Mouse (Mus musculus): ENCODE data around the gene Ltbp3.

Ltbp3 gene

GRCm38 (mm10) chr19:5791329-5791728 lies 50.6 kb downstream of the Ltbp3 start:
- DNase-seq (ENCODE audit: inconsistent ontology term) = no peak

- DNase-seq (ENCODE audit: inconsistent ontology term) = peak; percentile 83
These were observed 52.4 kb downstream of the Ltbp3 start for GRCm38 (mm10) chr19:5793116-5793515.

GRCm38 (mm10) chr19:5793917-5794770 lies 53.4 kb downstream of the Ltbp3 start:
- peak; percentile 90 for DNase-seq (ENCODE audit: inconsistent ontology term)

GRCm38 (mm10) chr19:5794771-5795576 lies 54.3 kb downstream of the Ltbp3 start:
- DNase-seq (ENCODE audit: inconsistent ontology term) = peak; percentile 78

DNA sequence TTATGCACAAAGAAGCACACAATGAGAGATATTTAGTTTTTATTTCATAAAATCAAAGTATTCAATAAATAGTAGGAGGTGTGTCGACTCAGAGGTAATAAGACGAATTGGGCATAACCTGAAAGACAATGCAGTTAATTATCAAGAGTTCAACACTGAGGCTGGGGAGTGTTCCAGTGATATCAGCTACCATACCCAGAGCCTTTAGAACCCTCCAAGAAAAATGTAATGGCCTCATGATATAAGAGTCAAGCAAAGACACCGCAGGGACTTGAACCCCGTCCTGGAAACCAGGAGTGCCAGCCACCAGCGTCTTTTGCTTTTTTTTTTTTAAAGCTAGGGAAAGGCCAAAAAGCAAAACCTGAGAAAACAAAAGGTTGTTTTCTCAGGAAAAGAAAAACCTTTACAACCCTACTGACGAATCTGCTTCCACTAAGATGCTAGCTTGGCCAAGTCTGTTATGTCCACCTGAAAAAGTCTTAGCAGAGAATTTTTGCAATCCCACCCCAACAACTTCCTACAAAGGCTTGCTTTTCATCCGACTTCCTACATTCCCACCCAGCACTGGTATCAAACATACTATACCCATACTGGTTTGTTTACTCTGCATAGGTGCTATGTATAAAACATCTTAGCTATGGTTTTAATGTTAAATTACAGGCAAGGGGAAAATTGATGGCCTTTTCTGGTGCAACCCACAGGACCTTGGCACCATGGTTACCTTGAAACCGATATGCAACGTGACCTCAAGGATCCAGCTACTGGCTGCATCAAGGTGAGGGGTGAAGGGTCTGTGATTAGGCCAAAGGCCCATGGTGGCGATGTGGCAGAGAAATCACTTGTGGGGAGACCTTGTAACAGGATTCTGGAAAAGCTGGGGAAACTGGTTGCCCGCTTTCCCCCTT lies 55.2 kb downstream of the Ltbp3 start:
- DNase-seq (ENCODE audit: inconsistent ontology term) = no peak

- no peak for DNase-seq (ENCODE audit: inconsistent ontology term)
These were observed 55.9 kb downstream of the Ltbp3 start for GRCm38 (mm10) chr19:5796573-5797111.

- DNase-seq (ENCODE audit: inconsistent ontology term) = peak; percentile 61
These were observed 56.8 kb downstream of the Ltbp3 start for GRCm38 (mm10) chr19:5797381-5798111.

DNA sequence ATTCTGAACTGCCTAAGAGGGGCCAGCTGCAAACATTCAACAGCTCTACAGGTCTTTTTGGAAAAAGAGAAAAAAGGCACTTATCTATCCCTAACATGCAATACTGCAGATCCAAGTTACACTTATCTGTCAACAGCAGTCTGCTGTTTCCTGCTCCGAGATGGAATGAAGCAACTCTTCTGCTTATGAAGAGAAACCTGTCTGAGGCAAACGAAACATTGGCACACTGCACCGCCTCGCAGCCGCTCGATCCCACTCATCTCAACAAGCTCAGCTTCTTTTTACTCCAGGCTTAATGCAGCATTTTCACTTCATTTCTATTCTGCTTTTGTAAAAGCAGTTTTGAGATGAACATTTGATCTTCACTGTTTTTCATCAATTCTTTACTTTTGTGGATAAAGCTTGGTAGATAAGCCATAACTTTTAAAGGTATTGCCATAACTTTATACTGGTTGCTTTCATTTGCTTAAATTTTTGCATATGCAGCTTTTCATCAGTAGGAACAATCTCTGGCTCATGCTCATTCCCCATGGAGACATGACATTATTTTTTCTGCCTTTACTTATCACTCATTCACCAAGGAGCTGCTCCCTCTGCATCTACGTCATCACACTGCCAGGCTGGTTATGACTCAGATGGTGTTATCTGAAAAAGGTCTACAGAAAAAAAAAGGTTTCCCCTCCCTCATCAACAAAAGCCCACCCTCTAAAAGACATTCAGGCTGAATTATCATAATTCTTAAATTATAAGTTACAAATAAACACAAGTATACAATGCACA lies 58.2 kb downstream of the Ltbp3 start:
- DNase-seq (ENCODE audit: inconsistent ontology term) = peak; percentile 48

DNA sequence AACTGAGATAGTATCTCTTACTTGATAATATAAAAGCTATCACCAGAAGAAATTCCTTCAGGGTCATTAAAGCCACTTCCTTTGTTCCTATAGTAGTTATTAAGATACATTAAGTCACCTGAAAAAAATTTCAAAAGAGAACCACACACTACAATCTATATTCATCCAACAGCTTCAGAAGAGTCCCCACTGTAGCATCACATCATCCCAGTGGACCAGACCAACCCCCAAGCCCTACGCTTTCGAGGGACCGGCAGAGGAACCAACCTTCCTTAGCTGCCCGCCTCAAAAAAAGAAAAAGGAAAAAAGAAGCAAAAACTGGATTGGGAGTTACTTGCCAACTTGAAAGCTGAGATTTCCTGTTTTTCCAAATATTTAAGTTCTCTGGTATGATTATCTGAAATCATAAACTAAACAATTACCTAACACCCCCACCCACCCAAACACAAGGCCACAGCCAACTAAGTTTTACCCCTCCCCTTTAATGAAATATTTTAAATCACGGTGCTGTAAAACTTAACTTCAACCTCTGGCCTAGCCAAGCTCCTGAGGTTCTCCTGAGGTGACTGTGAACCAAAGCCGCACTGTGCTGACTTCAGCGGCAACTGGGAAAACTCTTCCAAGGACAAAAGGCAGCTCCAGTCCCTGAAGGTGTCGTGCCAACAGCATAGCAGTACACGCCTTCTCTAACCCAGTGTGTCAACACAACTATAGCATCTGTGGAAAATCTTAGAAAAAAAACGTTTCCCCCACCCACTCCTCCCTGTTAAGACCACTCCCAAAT lies 59.1 kb downstream of the Ltbp3 start:
- peak; percentile 45 for DNase-seq (ENCODE audit: inconsistent ontology term)

DNA sequence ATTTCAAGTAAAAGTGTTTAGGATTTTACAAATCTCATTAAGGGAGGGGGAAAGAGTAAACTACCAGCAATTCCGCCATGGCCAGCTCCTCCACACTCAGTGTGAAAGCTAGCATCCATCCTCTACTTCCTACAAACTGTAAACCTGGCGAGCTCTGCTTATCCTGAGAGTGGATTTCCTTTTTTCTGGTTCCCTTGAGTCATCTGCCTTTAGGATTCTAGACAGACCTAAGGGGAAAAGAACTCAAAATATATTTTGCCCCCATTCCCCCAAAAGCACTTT lies 59.6 kb downstream of the Ltbp3 start:
- peak; percentile 49 for DNase-seq (ENCODE audit: inconsistent ontology term)

GRCm38 (mm10) chr19:5800632-5801431 lies 60.1 kb downstream of the Ltbp3 start:
- peak; percentile 51 for DNase-seq (ENCODE audit: inconsistent ontology term)

DNA sequence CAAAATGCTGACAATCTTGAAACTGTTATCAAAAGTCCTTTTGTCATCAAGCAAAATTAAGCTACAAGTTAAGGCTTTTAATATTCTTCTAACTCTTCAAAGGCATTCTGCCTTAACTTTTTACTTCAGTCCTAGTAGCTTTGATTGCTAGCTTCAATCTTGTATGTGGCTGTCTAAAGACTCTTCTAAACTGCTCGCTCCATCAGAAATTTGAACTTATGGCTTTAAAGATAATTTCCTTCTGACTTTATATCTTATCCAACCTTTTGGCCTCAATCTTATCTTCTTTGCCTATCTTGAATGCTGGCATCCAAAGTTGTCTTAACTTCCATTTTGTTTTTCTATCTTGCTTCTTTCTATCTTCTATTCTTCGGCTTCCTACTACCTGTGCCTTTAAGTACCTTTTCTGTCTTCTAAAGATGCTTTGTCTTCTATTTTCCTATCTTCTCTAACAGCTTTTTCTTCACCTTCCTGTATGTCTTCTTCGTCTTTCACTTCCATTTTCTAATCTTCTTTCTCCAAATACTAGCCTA lies 60.8 kb downstream of the Ltbp3 start:
- peak; percentile 61 for DNase-seq (ENCODE audit: inconsistent ontology term)

DNA sequence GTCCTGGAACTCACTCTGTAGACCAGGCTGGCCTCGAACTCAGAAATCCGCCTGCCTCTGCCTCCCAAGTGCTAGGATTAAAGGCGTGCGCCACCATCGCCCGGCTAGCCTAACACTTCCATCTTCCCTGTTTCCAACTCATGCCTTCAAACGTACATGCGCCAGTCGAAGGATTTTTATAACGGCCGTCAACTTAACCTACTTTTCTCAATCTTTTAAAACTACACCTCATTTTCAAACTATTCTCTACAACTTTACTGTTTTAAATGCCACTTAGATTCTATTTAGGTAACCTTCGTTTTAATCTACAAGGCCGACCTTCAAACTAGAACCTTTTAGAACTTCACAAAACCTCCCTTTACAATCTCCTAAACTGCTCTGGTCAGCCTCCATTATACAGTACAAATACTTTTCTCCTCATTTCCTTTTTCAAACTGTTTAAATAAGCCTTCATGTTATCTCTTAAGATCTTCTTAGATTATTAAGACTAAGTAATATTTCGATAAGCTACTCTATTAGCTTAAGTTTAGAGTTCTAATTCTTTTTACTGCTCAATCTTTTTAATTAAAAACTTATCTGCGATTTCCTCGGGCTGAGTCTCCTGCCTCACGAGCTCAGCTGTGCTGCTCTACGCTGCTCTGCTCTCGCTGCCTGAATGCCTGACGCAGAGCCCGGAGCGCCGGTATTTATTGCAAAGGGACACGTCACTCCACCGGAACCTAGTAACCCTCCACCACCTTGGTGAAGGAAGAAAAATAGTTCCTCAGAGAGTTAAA lies 61.5 kb downstream of the Ltbp3 start:
- DNase-seq (ENCODE audit: inconsistent ontology term) = peak; percentile 86

- peak; percentile 94 for DNase-seq (ENCODE audit: inconsistent ontology term)
These were observed 62.0 kb downstream of the Ltbp3 start for GRCm38 (mm10) chr19:5802787-5803040.

DNA sequence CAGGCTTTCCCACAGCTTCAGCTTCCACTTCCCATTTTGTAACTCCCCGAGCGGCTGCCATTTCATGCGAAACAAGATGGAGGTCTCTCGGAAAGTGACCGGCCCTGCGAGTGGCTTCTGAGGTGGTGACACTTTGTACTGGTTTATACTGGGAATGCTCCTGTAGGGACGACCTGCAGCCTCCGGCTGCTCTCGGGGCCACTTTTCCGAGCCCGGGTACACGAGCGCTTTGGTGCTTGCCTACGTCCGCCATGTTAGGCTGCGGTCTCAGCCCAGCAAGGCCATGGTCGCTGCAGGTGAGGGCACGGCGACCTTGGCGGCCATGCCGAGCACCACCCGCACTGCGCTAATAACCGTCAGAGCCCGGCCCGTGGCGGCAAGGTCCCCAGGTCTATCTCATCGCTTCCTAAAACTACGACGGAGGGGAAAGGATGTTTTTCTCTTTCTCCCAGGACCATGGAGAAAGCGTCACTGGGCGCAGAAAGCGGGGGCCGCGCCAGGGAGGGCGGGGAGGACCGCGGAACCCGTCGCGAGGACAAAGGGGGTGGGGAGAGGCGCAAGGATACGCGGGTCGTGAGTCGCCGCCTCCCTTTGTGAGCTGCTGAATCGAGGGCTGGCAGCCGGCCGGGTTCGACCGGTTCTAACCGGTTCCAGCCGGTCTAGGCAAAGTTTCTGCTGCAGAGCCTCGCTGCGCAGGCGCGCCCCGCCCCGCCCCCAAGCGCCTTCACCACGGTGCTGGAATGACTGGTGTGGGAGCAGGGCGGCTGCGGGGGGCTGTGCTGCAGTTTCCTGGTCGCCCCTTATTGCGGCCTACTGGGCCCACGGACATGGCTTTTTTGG lies 62.6 kb downstream of the Ltbp3 start:
- peak; percentile 99 for DNase-seq (ENCODE audit: inconsistent ontology term)

GRCm38 (mm10) chr19:5803881-5804279 lies 63.2 kb downstream of the Ltbp3 start:
- no peak for DNase-seq (ENCODE audit: inconsistent ontology term)

- peak; percentile 65 for DNase-seq (ENCODE audit: inconsistent ontology term)
These were observed 63.7 kb downstream of the Ltbp3 start for GRCm38 (mm10) chr19:5804371-5804899.
